Mouse (Mus musculus): Measurements from ENCODE around the gene Foxp3. TPM values are rescaled to one million over a fixed set of nuclear protein-coding genes. Genes with fewer than 3 reads are reported as not detected.

Gene Foxp3
- total RNA-seq (2015; ENCODE audit: low replicate concordance) = 2.2 and 3.8 TPM in 2 replicates
- total RNA-seq (2017; ENCODE audit: low replicate concordance) = not detected in 2 replicates

DNA sequence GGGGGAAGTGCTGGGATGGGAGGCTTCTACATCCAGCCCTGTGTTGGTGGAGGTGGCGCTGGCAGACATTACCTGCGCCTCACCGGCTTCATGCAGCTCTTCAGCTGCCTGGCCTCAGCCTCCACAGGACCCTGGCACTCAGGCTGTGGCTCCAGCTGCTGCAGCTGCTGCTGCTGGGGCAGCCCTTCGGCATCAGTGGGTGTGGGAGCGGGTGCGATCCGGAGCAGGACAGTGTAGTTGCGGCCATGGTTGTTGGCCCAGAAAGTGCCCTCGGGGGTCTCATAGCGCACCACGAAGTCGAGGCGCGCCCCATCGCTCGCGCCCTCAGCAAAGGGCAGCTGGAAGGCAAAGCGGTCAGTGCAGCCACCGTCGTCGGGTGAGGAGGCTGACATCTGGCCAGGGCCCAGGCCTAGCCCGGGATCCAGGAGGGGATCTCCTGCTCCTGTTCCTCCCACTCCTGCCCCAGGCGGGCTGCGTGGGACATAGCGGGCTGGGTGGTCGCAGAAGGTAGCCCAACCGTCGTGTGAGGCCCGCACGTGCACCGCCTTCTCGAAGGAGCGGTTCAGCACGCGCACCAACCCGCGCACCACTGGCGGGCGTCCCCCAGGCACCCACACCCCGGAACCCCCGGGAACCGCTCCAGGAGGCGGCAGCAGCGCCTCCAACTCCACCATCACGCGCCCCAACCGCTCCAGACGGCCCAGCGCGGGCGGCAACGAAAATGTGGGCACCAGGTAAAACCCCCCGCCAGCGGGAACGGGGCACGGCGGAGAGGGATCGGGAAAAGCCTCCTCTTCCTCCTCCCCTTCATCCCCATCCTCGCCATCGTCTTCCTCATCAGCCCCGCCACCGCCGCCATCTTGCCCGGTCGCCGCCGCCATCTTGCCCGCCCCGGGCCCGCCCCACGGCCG is at the start of gene Foxp3:
Foxp3 (plus strand) TSS at position 469 of the 911 bp plus-strand sequence.
- ATAC-seq (replicated peaks; ENCODE audit: low FRiP score, poor library complexity, severe bottlenecking) = peak; percentile 8; the same call in 1 of the 2 replicates

DNA sequence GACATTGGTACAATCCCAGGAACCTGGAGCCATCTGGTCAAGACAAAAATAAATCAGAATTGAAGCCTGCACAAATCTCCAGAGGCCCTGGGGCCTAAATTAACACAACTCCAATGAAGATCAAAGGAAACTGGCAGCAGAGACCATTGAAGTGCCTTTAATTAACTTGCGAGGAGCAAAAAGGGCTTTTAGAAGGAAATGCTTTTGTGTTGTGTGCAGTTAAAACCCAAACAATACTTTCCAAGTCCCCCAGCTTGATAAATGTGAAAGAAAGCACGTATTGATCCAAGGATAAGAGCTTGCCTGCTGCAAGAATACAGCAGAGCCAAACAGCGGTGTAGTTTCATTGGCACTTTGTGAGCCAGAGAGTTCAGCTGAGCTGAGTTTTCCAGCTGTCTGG is 48.5 kb upstream of the Foxp3 start:
- no peak for ATAC-seq (replicated peaks; ENCODE audit: low FRiP score, poor library complexity, severe bottlenecking)

GRCm38 (mm10) chrX:7553474-7553873 is 20.0 kb upstream of the Foxp3 start:
- ATAC-seq (replicated peaks; ENCODE audit: low FRiP score, poor library complexity, severe bottlenecking) = no peak

- ATAC-seq (replicated peaks; ENCODE audit: low FRiP score, poor library complexity, severe bottlenecking) = no peak
Measured at GRCm38 (mm10) chrX:7563076-7563475, 10.4 kb upstream of the Foxp3 start.

GRCm38 (mm10) chrX:7566352-7566751 is 7.1 kb upstream of the Foxp3 start:
- no peak for ATAC-seq (replicated peaks; ENCODE audit: low FRiP score, poor library complexity, severe bottlenecking)

DNA sequence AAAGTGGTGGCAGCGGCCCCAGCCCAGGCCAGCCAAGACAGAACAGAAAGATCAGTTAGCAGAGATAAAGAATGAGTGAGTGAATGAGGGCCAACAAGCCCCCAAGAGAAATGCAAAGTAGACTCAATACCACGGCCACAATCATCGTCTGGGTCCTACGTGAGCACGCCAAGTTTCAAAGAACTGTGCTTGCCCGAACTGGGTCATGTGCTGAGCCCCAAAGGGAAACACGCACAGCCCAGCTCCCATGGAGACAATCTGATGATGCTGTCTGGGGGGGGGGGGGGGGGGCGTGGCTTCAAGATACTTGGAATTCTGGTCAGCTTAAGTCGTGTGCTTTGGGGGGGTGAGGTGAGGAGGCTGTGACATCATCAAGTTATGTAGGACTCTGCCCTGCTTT is 6.0 kb upstream of the Foxp3 start:
- no peak for ATAC-seq (replicated peaks; ENCODE audit: low FRiP score, poor library complexity, severe bottlenecking)

DNA sequence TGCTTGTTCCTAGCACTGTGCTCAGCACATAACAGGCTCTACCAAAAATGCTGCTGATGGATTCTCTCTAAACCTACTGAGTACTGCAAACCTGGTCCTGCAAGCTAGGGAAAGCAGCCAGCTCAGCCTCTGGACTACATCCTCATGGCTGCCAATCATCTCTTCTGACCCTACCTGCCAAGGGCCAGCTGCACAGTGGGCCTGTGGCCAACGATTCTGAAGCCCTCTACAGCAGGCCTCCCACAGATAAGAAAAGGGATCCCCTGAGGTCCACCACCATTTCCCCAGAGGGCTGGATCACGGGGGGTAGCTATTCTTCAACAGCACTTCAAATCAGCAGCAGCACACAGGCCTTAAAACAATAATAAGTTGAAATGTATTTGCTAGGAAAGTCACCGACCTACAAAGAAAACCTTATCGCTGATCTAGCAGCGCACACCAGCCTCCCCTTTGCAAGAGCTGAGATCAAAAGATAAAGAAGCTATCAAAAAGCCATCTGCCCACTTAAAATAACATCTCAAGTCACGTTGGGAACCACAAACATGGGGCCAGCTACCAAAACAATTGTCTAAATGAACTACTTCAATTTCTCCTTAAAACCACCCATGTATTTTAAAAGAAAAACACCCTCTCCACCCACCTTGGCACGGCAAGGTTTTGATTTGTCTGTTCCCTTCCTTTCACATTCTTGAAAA is 2.8 kb upstream of the Foxp3 start:
- ATAC-seq (replicated peaks; ENCODE audit: low FRiP score, poor library complexity, severe bottlenecking) = no peak

DNA sequence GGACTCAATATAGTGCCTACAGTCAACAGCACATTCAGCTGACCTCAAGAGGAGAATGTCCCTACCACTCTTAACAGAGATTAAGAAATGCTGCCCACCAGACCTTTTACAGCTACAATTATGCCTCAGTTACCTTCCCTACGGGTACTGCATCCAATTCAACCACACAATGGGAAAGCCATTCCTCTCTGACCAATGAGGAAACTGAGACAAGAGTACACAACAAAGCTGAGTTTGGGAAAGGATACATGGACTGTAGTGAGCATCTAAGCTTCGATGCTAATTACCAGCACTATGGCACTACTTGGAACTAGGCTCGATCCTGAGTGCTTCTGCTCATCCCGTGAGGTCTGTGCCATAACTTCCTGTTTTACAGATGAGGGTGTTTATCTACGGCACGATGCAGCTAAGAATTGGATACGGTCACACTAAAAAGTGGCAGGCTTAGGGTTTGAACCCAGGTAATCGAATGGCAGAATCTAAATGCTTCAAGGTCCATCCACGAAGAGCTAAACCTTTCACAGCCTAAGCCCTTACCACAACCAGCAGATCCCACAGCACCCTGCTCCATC is 1.8 kb upstream of the Foxp3 start:
- ATAC-seq (replicated peaks; ENCODE audit: low FRiP score, poor library complexity, severe bottlenecking) = no peak

- ATAC-seq (replicated peaks; ENCODE audit: low FRiP score, poor library complexity, severe bottlenecking) = no peak
Measured at GRCm38 (mm10) chrX:7572466-7572865, 978 bp upstream of the Foxp3 start.

- peak; percentile 98 for ATAC-seq (replicated peaks; ENCODE audit: low FRiP score, poor library complexity, severe bottlenecking)
Measured at GRCm38 (mm10) chrX:7574087-7574884, 842 bp downstream of the Foxp3 start, which contains the start of gene Ppp1r3f. Gene Ppp1r3f (minus strand): TSS chrX:7574283.

GRCm38 (mm10) chrX:7574885-7575231 is 1.4 kb downstream of the Foxp3 start:
- ATAC-seq (replicated peaks; ENCODE audit: low FRiP score, poor library complexity, severe bottlenecking) = no peak

- ATAC-seq (replicated peaks; ENCODE audit: low FRiP score, poor library complexity, severe bottlenecking) = no peak
Measured at GRCm38 (mm10) chrX:7581151-7581550, 7.7 kb downstream of the Foxp3 start.

DNA sequence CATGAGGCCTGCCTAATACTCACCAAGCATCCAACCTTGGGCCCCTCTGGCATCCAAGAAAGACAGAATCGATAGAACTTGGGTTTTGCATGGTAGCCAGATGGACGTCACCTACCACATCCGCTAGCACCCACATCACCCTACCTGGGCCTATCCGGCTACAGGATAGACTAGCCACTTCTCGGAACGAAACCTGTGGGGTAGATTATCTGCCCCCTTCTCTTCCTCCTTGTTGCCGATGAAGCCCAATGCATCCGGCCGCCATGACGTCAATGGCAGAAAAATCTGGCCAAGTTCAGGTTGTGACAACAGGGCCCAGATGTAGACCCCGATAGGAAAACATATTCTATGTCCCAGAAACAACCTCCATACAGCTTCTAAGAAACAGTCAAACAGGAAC is 10.4 kb downstream of the Foxp3 start:
- no peak for ATAC-seq (replicated peaks; ENCODE audit: low FRiP score, poor library complexity, severe bottlenecking)

GRCm38 (mm10) chrX:7586356-7586755 is 12.9 kb downstream of the Foxp3 start:
- no peak for ATAC-seq (replicated peaks; ENCODE audit: low FRiP score, poor library complexity, severe bottlenecking)

DNA sequence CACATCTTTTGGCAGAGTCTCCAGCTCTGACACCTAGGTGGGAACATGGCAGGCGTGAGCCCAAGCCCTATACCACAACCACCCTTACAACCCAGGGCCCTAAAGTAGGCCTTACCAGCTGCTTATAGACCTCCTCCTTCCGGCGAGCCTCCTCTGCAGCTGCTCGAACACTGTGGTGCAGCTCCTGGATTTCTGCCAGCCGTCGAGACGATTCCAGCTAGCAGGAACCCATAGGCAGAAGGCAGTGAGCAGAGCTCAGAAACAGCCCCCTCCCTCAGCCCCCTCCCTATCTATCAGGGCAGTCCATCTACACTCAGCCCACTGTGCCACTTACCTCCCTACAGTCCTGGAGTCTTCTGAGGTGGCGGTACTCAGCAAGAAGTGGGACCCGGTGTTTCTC is 21.9 kb downstream of the Foxp3 start:
- no peak for ATAC-seq (replicated peaks; ENCODE audit: low FRiP score, poor library complexity, severe bottlenecking)

GRCm38 (mm10) chrX:7604004-7604403 is 30.6 kb downstream of the Foxp3 start:
- no peak for ATAC-seq (replicated peaks; ENCODE audit: low FRiP score, poor library complexity, severe bottlenecking)

DNA sequence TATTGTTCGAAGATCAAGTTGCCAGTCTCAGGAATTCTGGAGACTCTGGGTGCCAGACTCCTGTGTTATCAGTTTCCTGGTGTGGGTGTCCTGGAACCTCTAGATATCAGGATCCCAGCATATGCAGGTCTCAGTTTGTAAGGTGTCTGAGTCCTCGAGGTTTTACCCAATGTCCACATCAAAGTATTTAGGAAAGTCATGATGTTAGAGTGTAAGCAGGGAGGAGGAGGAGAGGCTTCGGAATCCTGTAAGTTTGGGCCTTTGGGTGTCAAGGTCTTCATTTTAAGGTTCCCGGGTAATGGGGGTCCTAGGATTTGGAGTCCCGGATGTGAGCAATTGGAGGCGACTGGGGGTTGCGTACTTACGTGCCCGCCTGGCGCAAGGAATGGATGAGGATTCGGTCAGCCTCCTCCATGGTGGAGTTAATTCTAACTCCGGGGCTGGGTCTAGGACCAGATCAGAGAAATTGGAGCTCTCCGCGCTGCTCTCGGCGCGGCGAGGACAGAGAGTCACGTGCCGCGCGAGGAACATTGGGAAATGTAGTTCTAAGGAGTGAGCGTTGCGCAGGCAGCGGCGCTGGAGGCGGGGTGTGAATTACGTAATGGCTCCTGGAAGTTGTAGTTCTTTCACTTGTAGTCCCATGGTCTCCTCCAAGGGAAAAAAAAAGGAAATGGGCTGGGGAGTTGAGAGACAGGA is 31.6 kb downstream of the Foxp3 start, which contains the start of gene Ccdc22:
Ccdc22 (minus strand) TSS at position 639 of the 696 bp plus-strand sequence.
- peak; percentile 98 for ATAC-seq (replicated peaks; ENCODE audit: low FRiP score, poor library complexity, severe bottlenecking)

GRCm38 (mm10) chrX:7605575-7605941 is 32.1 kb downstream of the Foxp3 start:
- no peak for ATAC-seq (replicated peaks; ENCODE audit: low FRiP score, poor library complexity, severe bottlenecking)

DNA sequence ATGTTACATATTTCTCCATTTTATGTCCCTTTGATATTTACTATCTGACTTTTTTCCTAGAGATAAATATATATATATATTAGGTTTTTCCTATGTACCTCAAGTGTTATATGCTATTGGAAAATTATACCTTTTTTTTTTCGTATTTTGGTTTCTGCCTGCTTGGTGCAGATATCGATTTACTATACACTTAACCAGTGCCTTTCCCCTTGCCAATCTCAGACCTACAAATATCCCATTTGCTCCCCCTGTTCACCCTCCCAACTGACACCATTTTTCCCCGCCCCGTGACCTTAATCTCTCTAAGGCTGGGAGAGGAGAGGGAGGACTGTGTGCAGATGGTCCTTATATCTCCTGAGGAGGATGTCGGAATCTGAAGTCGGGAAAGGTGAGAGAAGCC is 33.3 kb downstream of the Foxp3 start, which contains the start of gene Cacna1f:
Cacna1f (plus strand) TSS at position 301 of the 400 bp plus-strand sequence.
- no peak for ATAC-seq (replicated peaks; ENCODE audit: low FRiP score, poor library complexity, severe bottlenecking)
